Mouse (Mus musculus): ENCODE results near the gene Ngrn. TPM values are rescaled to one million over a fixed set of nuclear protein-coding genes. Genes with fewer than 3 reads are reported as not detected.

Gene Ngrn
- 10 to 100 TPM; 20.4 to 22.4 TPM for total RNA-seq (2021)
- long read RNA-seq, experiment 1, transcript Ngrn-201 (3 exons, 1,317 nt): major isoform, 24 of 31 reads
- long read RNA-seq, experiment 1, partial matches to known transcripts: 4 of 31 reads
- long read RNA-seq, experiment 1, other reads (novel, unspliced or antisense): 0 of 31 reads
- long read RNA-seq, experiment 2, transcript Ngrn-201 (3 exons, 1,317 nt): major isoform, 21 of 24 reads
- long read RNA-seq, experiment 2, partial matches to known transcripts: 3 of 24 reads
- long read RNA-seq, experiment 2, other reads (novel, unspliced or antisense): 0 of 24 reads

- DNase-seq: peak; percentile 82
Measured at GRCm38 (mm10) chr7:80260625-80261371, at the start of gene Ngrn. Ngrn (plus strand) TSS chr7:80261215.

DNA sequence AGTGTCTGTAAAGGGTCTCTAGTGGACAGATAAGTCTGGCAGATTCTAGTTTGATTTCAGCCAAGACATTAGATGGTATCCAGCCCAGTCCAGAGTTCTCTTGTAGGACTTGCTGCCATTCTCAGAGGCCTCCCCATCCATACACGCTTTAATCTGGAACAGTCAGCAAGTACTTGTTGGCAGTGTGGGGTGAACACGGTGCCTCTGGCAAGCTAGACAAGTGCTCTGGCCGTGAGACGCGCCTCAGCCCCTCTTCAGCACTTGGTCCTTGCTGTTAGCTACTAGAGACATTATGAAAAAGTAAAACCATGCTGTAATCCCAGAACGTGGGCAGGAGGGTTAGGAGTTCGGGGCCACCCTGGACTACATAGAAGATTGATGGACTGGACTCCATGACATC, 47.4 kb upstream of the Ngrn start:
- no peak for DNase-seq

DNA sequence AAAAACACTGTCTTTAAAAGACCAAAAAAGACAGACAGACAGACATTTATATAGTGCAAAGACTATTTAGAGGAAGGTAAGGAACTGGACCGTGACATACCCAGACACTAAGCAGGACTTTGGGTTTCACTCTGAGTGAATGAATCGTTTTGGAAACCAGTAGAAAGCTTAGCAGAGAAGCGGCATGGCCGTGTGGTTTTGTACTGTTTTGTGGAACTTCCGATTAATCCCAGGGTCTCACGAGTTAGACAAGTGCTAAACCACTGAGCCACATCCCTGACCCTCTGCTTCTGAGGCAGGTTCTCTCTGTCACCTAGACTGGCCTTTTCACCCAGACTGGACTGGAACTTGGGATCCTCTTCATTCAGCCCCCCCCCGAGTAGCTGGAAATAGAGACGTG, 46.6 kb upstream of the Ngrn start:
- DNase-seq: no peak

GRCm38 (mm10) chr7:80215398-80215797, 45.6 kb upstream of the Ngrn start:
- DNase-seq: peak; percentile 43

DNA sequence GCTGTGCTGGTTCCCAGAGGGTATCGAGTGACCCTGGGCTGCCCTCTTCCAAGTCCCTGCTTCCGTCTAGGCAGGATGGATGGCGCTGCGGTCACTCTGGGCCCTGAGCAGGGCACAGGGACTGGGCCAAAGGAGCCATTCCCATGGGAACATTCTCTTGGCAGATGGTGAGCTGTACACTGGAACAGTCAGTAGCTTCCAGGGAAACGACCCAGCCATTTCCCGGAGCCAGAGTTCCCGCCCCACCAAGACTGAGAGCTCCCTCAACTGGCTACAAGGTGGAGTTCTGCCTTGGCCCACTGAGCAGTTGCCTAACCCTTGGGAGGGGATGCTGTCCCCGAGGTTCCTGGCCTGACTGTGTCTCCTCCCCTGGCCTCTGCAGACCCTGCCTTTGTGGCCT, 44.4 kb upstream of the Ngrn start:
- DNase-seq: peak; percentile 75

GRCm38 (mm10) chr7:80218666-80219065, 42.3 kb upstream of the Ngrn start:
- no peak for DNase-seq

- DNase-seq: no peak
Measured at GRCm38 (mm10) chr7:80220237-80220797, 40.7 kb upstream of the Ngrn start.

- no peak for DNase-seq
Measured at GRCm38 (mm10) chr7:80221179-80221750, 39.8 kb upstream of the Ngrn start.

- DNase-seq: no peak
Measured at GRCm38 (mm10) chr7:80227065-80227464, 34.0 kb upstream of the Ngrn start.

DNA sequence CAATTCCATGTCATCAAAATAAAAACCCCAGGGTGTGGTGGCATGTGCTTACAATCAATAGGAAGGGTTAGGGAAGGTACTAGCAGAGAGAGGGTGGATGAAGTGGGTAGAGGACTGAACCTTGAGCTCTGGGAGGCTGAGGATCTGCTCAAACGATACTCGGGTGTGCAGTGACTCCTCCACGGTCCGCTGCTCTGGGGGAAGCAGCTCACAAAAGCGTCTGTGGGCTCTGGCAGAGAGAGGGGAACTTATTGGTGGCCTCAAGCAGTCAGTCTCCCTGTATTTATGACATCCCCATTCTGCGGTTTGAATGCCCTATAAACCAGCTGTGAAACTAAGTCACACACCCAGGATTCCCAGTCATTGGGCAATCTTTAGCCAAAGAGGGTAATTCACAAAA, 30.8 kb upstream of the Ngrn start:
- DNase-seq: no peak

DNA sequence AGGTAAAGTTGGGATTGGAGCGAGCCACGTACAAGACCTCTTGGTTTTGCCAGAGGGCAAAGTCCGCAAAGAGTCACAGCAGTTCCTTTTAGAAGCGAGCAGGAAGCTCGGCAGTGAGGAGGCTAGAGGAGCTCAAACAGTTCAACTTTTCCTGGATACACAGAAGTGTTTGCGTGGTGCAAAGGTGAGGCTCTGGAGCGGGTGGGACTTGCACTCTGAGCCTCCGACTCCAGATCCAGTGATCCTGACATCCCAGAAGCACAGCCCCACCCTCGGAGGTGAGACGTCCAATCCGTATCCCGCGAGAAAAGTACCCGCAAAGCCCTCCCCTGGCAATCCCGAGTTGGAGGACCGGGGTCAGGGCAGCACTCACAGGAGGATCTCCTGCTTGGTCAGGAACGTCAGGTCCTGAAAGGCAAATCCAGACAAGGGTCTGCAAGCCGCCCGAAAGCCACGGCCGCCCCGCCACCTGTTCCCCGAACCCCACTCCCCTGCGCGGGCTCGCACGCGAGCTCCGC, 29.0 kb upstream of the Ngrn start:
- no peak for DNase-seq

DNA sequence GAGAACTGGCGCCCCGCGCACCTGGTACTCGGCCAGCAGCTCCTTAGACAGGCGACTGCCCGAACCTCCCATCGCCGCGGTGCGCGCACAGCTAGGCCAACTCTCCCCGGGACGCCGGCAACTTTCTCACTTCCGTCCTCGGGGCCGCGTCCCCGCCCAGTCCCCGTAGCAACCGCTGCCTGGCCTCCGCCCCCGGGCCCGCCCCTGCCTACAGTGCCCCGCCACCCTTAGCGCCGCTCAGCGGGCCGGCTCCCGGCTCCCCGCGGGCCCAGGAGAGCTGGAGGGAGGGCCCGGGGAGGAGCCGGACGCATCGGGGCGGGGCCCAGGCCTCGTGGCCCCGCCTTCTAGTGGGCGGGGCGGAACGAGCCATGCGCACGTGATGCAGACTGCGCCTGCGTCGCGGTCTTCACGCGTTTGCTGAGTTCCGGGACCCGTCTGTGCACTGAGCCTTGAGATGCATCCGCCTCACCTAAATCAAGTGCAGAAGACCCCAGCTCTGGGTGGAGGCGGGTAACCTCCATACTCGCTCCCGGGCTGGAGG, 28.5 kb upstream of the Ngrn start, which contains the start of the genes Cib1 and Gdpgp1:
Gene Cib1 (minus strand): TSS at position 325 of the 541 bp plus-strand sequence.
Gene Gdpgp1 (plus strand): TSS at position 377 of the 541 bp plus-strand sequence.
- DNase-seq: peak; percentile 98

GRCm38 (mm10) chr7:80233799-80234198, 27.2 kb upstream of the Ngrn start:
- DNase-seq: no peak

DNA sequence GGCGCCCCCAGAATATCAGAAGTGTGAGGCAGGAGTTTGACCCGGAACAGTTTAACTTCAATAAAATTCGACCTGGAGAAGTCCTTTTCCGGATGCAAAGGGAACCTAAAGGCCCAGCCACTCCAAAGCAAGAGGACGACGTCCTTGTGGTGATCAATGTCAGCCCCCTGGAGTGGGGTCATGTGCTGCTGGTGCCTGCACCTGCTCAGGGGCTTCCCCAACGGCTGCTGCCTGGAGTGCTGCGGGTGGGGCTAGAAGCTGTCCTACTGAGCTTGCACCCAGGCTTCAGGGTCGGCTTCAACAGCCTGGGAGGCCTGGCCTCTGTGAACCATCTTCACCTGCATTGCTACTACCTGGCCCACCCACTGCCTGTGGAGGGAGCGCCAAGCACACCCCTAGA, 22.5 kb upstream of the Ngrn start:
- DNase-seq: no peak

DNA sequence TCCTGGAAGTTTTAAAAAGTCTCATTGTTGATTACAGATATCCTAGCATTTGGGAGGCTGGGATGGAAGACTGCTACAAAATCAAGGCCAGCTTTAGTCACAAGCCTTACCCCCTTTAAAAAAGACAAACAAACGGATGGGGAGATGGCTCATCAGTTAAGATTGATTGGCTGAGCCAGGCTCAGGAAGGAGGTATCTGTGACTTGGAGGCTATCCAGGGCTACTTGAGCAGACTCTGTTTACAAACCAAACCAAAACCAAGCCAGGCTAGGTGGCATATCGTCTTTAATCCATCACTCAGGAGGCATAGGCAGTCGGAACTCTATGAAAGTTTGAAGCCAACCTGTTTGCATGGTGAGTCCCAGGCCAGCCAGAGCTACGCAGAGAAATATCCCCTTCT, 19.4 kb upstream of the Ngrn start:
- no peak for DNase-seq

- no peak for DNase-seq
Measured at GRCm38 (mm10) chr7:80244851-80245250, 16.2 kb upstream of the Ngrn start.

- peak; percentile 96 for DNase-seq
Measured at GRCm38 (mm10) chr7:80246148-80246721, 14.8 kb upstream of the Ngrn start, which contains the start of gene Ttll13. Ttll13 (plus strand) TSS chr7:80246376.

- no peak for DNase-seq
Measured at GRCm38 (mm10) chr7:80246859-80247258, 14.2 kb upstream of the Ngrn start.

DNA sequence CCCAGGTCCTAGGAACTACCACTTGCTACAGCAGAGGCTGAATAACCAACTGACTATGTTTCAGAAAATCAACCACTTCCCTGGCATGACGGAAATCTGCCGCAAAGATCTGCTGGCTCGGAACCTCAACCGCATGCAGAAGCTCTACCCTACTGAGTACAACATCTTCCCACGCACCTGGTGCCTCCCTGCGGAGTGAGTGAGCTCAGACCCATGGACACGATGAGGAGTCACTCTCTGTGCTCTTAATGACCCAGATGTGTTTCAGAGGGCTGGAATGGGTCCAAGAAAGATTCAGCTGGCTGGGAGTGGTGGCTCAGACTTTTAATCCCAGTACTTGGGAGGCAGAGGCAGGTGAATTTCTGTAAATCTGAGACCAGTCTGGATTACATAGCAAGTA, 8.6 kb upstream of the Ngrn start:
- DNase-seq: no peak

GRCm38 (mm10) chr7:80252886-80253285, 8.1 kb upstream of the Ngrn start:
- no peak for DNase-seq

GRCm38 (mm10) chr7:80255981-80256380, 5.0 kb upstream of the Ngrn start:
- DNase-seq: no peak

DNA sequence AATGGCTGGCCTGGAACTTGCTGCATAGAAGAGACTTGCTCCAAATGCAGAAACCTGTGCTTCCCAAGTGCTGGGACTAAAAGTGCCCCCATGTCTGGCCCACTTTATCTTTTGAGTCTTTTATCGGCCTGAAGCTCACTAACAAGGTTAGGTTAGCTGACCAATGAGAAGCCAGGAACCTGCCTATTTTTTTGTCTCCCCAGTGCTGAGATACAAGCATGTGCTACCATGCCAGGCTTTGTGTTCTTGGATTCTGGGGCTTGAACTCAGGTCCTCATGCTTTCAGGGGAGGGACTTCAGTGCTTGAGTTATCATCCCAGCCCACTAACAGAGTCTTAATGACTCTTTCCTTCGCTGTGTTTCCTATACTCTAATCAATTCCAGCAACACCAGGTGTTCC, 3.3 kb upstream of the Ngrn start:
- DNase-seq: no peak
